Mouse (Mus musculus) heart, embryonic 10.5 days (tissue): Measurements from ENCODE around the gene Arv1. TPM values are rescaled to one million over a fixed set of nuclear protein-coding genes. Genes with fewer than 3 reads are reported as not detected.

Experiments used
- DNase-seq: peaks from one replicate; pipeline ENCODE4 v3.0.0-alpha.2; 2017; ENCODE audit warnings: low spot score
- H3K27ac ChIP-seq: fragments of 300-500 bp; sonication (generic); 2 replicates; pipeline ENCODE4 v1.5.1; 2016; ENCODE audit warnings: mild to moderate bottlenecking
- H3K27me3 ChIP-seq: fragments of 300-500 bp; sonication (generic); 2 replicates; pipeline ENCODE4 v1.6.1; 2016; ENCODE audit warnings: mild to moderate bottlenecking; ENCODE audit not compliant: poor library complexity, insufficient read depth, severe bottlenecking
- H3K36me3 ChIP-seq: fragments of 300-500 bp; sonication (generic); 2 replicates; pipeline ENCODE4 v1.6.1; 2016; ENCODE audit warnings: mild to moderate bottlenecking, moderate library complexity
- H3K4me1 ChIP-seq: fragments of 300-500 bp; sonication (generic); 2 replicates; pipeline ENCODE4 v1.6.1; 2016; ENCODE audit warnings: mild to moderate bottlenecking
- H3K4me3 ChIP-seq: fragments of 300-500 bp; sonication (generic); 2 replicates; pipeline ENCODE4 v1.5.1; 2016; ENCODE audit warnings: mild to moderate bottlenecking, moderate library complexity
- H3K9me3 ChIP-seq: fragments of 300-500 bp; sonication (generic); 2 replicates; pipeline ENCODE4 v1.6.1; 2016; ENCODE audit warnings: mild to moderate bottlenecking, moderate library complexity
- WGBS: fragments of 180-500 bp; shearing (Covaris S2); methylation state at CpG from one replicate; pipeline ENCODE4 v1.1.7; 2016; 5-methylcytosine and 5-hydroxymethylcytosine counted together
- polyA plus RNA-seq: library from polyadenylated mRNA; unstranded; fragments of >200 nt; fragmentation: Nextera tagmentation; extraction: Ambion mirVana; gene quantifications from 2 replicates; pipeline ENCODE4 v1.2.1, GENCODE M21; 2016

Arv1 gene
- polyA plus RNA-seq, 1 experiment from 2014 or later, result 26.7 TPM

DNA sequence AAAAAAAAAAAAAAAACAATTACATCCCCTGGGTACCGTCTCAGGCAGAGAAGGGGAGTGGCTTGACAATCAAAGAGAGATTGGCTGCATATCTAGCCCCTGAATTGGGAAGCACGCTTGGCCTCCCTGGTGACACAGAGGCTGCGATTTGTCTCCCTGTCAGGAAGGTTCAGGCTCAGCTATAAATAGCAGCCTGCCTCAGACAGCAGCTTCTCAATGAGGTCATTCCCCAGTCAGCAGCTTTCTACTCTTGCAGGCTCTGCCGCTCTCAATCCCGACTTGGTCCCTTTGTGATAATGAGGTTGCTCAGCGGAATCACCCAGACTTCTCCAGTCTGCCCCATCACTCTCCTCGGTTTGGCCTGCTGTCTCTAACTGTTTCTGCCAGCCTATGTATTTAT, 58.3 kb downstream of the Arv1 start:
- peak overlapping the region; percentile 24 for H3K4me3 ChIP-seq
- DNase-seq, result peak; percentile 95
- peak overlapping the region; percentile 86 for H3K27ac ChIP-seq

DNA sequence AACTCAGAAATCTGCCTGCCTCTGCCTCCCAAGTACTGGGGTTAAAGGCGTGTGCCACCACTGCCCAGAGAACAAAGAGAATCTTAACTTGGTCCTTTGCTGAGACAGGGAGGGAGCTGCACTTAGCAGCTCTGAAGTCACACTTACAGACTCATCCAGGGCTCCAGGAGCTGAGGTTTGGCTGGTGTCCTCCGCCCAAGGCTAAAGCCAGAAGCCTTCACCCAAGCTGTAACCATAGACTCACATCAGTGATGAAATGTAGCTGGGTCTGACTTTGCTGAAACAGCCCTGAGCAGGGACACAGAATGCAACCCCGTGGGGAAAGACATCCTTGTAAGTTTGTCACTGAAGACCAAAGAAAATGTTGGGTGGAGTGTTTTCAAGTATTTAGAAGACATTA, 60.5 kb downstream of the Arv1 start:
- H3K27me3 ChIP-seq, result peaks cover 10% of the 10 kb centered on the region; the same call in 1 of the 2 replicates
- 79% methylated on average over 3 of the region's 3 CpGs for WGBS
- H3K36me3 ChIP-seq, result no peaks in the 10 kb centered on the region
- DNase-seq, result no peak
- 0 out of 2 replicates have a peak overlapping the region, but pooled peaks have one; percentile 3 for H3K27ac ChIP-seq
- no peaks in the 10 kb centered on the region for H3K9me3 ChIP-seq
- H3K4me3 ChIP-seq, result no peak overlapping the region
- peaks cover 41% of the 10 kb centered on the region for H3K4me1 ChIP-seq

More for the DNA sequence above, 58.3 kb downstream of the Arv1 start:
- WGBS, result 4% methylated on average over 7 of the region's 7 CpGs
- Histone ChIP-seq H3K9me3 (no peaks in the 10 kb centered on the region), H3K4me1 (peaks cover 35% of the 10 kb centered on the region), H3K36me3 (no peaks in the 10 kb centered on the region), H3K27me3 (peaks cover 17% of the 10 kb centered on the region)

DNA sequence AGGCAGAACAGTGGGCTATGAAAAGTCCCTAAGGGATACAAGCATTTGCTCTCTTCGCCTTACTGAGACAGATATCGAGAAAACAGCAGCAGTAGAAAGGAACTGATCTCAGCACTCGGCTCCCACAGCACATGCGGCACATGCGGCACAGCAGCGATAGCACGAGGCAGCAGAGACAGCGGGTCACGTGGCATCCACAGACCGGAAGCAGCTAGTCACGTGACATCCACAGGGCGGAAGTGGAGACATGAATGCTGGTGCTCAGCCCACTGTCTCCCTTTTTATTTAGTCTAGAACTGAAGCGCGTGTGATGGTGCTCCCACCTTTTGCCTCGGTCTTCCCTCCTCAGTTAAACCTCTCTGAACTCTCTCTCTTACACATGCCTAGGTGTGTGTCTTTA, 61.3 kb downstream of the Arv1 start:
- 84% methylated on average over 15 of the region's 15 CpGs for WGBS
- H3K9me3 ChIP-seq, result no peaks in the 10 kb centered on the region
- no peak overlapping the region for H3K27ac ChIP-seq
- H3K4me3 ChIP-seq, result no peak overlapping the region
- DNase-seq, result no peak
- peaks cover 10% of the 10 kb centered on the region; the same call in 1 of the 2 replicates for H3K27me3 ChIP-seq
- no peaks in the 10 kb centered on the region for H3K36me3 ChIP-seq
- peaks cover 41% of the 10 kb centered on the region for H3K4me1 ChIP-seq

Other genes with a start within 250 kb of the Arv1 start
- 28.4 and 30.4 TPM in 2 replicates for gene Cog2, start 201.4 kb upstream of the Arv1 start, polyA plus RNA-seq
- gene Agt, start 152.4 kb upstream of the Arv1 start, polyA plus RNA-seq, result 0.26 and 0.84 TPM in 2 replicates
- gene Capn9, start 146.0 kb upstream of the Arv1 start, polyA plus RNA-seq, result not detected in 2 replicates
- 32.6 and 34.7 TPM in 2 replicates for gene 2310022B05Rik, start 58.8 kb upstream of the Arv1 start, polyA plus RNA-seq
- gene Ttc13, start 156 bp upstream of the Arv1 start, polyA plus RNA-seq, result 43.7 and 44.6 TPM in 2 replicates
- gene Fam89a, start 29.7 kb downstream of the Arv1 start, polyA plus RNA-seq, result 2.5 and 8.2 TPM in 2 replicates
- gene Trim67, start 71.0 kb downstream of the Arv1 start, polyA plus RNA-seq, result 0.05 and 0.10 TPM in 2 replicates
- 132 and 134 TPM in 2 replicates for gene Gnpat, start 140.9 kb downstream of the Arv1 start, polyA plus RNA-seq
- 66.0 and 67.5 TPM in 2 replicates for gene 2810004N23Rik, start 141.0 kb downstream of the Arv1 start, polyA plus RNA-seq
- 7.8 and 8.0 TPM in 2 replicates for gene Exoc8, start 175.6 kb downstream of the Arv1 start, polyA plus RNA-seq
- gene Sprtn, start 175.7 kb downstream of the Arv1 start, polyA plus RNA-seq, result 9.5 and 9.7 TPM in 2 replicates
- 13.2 and 17.0 TPM in 2 replicates for gene Egln1, start 227.2 kb downstream of the Arv1 start, polyA plus RNA-seq